Mouse (Mus musculus) brain, embryonic 14.5 days (tissue): ENCODE results near the gene Fmn2.

ENCODE experiments used
- CTCF ChIP-seq: fragments of 200-500 bp; IDR thresholded peaks from 2 replicates; pipeline ENCODE4 v1.5.1; 2012; ENCODE audit warnings: inconsistent platforms, mild to moderate bottlenecking, moderate library complexity, borderline replicate concordance; ENCODE audit not compliant: insufficient read depth, insufficient read length; ENCODE audit errors: extremely low read depth
- POLR2A ChIP-seq: fragments of 200-500 bp; IDR thresholded peaks from 2 replicates; pipeline ENCODE4 v1.6.1; 2012; ENCODE audit warnings: mild to moderate bottlenecking, inconsistent platforms, borderline replicate concordance; ENCODE audit not compliant: poor library complexity, insufficient read depth, insufficient read length, severe bottlenecking; ENCODE audit errors: extremely low read depth

- TF ChIP-seq CTCF, result no peak
- TF ChIP-seq POLR2A, result no peak
Observed at GRCm38 (mm10) chr1:174788617-174789016, 287.0 kb downstream of the Fmn2 start.
